Mouse (Mus musculus) gastrocnemius, adult 18-20 months (tissue): ENCODE results near the gene Cracr2a. TPM values are rescaled to one million over a fixed set of nuclear protein-coding genes. Genes with fewer than 3 reads are reported as not detected.

Experiments
- DNase-seq: peaks from one replicate; pipeline ENCODE4 v3.0.0; 2021; ENCODE audit warnings: low spot score
- total RNA-seq, 2 experiments: library from RNA; stranded (reverse); gene quantifications; 2 replicates each; pipeline ENCODE4 v1.2.3; 2021

Gene Cracr2a
- total RNA-seq, 2 experiments from 2014 or later: 0.12 to 0.27 TPM

DNA sequence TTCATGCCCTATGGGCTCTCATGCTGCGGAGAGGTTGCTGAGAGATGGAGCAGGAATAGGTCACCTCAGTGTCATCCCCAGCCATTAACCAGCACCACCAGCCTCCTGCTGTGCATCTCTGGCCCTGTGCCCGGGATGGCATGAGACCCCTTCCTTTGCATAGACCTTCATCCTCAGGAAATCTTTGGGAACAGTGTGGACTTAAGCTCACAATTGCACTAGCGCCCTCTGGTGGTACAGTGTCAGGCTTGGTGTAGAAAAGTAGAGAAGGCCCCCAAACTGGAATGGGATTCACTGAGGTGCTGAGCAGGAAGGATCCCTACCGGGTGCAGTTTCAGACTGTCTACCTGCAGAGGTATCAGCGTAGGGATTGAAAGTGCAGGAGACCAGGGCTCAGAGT is 64.0 kb downstream of the Cracr2a start:
- peak; percentile 35 for DNase-seq

DNA sequence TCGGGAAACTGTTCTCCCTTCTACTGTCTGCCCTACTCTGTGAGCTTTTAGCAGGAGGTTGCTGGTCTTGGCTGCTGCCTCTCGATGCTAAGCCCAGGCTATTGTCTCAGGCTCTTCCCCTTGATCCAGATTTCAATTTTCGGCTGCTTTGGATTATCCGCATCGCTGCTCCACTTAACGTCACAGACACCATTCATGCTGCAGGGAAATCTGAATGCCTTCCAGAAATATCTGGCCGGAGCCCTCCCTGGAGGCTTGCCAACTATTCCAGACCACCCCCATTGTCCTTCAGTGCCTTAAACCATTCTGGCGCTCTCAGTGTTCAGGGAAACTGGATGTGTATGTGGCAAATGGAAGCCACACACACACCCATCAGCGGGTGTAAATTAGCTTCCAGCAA is 66.3 kb downstream of the Cracr2a start:
- no peak for DNase-seq

DNA sequence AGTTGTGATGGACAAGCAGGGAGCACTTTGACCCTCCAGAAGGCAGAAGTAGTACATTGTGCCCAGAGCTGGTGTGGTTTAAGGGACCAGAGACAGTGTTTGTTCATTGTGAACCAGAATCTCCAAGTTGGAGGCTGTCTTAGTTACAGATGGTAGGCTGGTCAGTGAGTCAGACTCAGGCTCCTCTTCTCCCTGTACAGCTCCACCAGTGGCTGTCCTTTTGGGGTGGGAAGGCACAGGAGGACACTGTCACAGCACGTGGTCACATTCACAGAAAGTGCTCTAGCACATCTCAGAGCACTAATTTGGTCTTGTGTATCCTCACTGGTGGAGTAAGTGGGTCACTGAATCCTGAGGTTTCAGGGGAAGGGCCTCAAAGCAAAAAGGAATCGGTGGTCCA is 68.1 kb downstream of the Cracr2a start:
- DNase-seq: no peak

DNA sequence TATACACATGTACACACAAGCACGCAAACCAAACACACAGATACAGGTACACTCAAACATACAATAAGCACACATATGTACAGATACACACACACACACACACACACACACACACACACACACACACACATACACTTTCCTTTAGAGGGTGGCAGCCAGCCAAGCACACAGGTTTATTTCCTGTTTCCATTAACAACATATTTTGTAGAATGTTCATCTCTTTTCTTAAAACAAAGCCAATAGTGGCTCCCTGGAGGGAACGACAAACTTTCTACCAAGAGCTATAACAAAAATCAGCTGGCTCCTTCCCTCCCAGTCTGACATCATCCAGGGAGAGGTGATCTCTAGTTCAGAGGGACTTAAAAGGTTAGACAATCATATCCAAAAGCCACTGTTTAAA is 73.7 kb downstream of the Cracr2a start:
- no peak for DNase-seq

DNA sequence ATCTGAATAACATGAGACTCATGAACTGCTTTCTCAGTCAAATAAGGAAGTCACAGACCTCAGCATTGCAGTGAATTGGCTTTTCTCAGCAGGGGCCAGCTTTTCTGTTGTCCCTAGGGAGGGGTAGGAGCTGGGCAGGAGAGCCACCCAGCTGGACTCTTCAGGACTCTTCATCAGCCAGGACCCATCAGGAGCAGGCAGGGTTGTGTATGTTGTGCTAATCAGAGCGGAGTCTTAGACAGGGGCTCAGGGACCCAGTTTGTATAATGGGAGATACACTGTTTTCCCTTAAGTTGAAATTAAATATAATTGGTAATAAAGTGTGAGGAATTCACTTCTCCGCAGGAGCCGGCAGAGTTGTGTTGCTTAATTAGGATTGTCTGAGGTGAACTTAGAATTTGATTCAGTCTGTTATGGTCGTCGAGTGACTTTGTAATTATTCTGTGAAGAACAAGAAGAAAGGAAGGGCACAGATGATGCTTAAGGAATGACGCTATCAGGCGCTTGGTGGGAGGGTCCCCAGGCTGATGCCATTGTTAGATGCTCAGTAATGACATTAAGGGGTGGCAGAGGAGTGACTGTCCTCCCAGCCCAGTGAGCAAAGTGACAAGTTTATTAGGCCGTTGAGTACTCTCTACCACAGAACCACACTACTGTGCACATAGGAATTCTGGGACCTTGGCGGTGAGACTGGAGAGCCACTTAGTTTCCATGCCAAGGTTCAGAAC is 74.5 kb downstream of the Cracr2a start:
- no peak for DNase-seq

DNA sequence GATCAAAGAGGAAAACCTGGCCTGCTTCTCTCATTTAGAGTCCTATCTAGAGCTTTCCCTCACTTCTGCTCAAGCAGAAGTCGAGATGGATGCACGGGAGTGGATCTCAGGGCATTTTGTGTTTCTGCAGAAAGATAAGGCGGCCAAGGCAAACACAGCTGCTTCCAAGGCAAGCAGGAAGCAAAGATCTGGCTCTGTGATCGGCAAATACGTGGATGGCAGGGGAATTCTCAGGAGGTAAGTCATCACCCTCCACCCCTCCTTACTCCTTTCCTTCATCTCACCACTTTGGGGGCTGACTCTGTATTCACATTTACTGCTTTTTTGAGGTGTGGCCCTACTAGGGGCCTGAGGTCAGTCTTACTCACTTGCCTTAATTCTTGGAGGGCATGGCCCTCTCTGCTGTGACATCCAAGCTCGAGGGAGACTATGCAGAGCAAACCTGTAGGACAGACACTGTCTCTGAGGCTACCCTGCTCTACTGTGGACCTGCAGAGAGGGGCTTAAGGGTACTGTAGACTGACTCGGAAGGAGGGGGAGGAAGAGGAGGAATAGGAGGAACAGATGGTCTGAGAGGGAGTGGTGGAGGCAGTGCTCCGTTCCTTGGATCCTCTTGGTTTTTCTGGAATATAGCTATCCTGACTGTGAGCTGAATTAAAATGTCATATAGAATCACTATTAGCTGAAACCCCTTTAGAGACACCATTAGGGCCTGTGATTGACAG is 80.1 kb downstream of the Cracr2a start:
- DNase-seq: no peak

DNA sequence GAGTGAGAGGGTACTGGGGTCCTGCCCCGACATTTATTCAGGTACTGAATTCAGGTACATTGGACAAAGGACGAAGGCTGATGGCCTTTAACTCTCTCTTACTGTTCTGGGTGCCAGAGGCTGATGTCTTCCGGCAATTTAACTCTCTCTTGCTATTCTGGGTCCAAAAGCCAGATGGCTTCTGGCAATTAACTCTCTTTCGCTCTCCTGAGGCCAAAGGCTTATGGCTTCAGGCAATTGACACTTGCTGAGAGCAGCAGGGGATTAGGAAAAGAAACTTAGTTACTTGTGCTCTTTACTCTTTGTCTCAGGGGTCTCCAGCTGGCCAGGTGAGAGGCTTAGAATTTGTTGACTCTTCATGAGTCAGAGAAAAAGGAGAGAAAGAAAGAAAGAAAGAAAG is 94.8 kb downstream of the Cracr2a start:
- no peak for DNase-seq

DNA sequence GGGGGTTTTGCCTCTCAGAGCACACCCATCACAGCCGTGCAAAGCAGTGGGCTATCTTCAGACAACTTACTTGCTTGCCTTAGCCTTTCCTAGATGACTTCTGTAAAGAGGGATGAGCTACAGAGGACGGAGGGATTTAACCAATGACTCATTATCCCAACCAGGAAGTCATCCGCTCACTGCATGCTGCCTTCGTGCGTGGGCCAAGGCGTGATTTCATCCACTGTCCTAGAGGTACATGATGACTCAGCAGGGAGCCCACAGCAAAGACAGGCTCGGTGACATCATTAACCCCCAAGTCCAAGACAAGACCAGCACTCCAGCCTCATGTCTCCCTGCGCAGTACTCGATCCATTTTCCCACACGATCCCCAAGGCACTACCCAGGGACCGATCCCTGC is 96.0 kb downstream of the Cracr2a start:
- no peak for DNase-seq

DNA sequence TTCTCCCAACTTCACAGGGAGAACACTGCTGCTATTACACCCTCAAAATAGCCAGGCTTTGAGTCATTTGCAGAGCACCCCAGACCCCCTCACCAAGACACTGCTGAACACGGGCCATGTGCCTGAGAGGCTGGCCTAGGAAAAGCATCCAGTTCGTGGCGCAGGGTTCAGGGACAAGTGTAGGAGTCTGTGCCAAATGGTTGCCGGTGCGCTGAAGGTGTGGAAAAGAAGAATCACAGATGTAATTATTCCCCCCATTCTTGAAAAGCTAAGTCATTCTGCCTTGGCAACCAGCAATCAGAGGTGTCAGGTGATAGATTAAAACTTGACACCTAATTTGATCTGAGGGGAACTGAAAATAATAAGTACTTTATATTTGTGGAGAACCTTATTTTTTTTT is 98.3 kb downstream of the Cracr2a start:
- no peak for DNase-seq

DNA sequence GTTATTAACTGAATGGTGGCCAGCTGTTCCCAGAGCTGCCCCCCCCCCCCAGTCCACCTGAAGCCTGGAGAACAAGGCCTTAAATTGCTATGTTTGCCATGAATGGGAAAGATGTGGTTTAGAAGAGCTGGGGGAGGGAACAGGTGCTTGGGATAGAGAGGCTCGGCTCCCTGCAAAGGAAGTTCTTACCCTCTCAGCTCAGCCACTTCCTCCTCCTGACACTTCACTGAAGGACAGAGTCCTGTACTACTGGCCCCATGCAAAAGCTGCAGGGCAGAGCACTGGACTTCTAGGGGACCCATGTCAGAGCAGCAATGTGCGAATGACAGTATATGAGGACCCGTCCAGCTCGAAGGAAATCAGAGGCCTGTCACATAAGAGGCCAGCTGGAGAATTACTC is 98.8 kb downstream of the Cracr2a start:
- no peak for DNase-seq

DNA sequence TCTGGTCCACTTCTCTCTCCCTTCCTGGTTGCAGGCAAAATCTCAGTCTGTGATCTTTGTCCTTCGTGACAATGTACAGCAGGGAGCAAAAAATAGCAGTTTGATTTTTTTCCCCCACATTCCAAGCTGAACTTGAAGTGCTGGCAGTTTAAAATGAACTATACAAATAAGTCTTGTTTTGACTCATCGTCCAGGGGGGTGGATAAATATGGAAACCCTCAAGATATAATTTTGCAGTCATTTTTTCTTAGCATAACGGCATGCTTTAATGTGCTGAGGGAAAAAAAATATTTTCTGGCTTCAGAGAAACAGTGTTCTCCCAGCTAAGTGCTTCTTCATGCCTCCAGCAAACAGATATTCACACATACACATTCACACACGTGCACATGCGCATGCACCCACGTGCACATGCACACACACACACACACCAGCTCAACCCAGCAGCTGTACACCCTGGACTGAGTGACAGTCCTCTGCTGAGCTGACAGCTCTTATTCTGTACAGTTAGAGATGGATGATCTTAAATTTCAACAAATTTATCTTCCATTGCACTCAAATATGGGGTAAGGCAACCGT is 100.7 kb downstream of the Cracr2a start:
- no peak for DNase-seq

DNA sequence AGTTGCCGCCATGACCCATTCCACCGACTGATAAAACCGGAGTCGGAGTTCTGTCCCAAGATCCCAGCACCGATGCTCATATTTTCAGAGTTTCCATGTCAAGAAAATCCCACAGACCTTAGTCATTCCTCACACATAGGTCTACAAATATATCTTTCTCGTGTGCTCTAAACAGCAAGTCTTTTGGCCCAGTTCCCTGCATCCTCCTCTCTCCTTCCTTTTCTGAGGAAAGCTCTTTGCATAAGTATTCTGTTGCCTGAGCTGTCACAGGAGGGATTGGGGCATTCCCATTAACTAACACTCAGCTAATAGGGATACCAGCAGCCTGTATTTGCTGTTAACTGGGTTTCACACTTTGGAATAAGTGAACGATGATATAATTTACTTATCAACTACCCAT is 102.1 kb downstream of the Cracr2a start:
- no peak for DNase-seq

DNA sequence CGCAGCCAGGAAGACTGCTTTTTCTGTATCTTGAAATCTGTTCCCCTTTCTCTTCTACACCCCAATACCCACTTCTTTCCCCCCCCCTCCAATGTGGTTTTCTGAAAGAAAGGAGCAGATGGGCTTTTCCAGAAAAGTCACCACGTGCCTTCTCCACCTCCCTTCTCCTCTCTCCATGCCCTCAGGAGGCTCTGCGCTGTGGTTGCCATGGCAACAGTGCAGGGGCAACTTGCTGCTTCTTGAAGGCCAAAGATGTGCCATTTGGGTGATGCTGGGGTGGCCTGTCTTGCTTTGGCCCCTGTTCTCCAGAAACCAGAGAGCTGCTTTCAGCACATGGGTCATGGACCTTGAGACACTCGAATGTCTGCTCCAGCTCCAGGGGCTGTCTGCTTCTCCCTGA is 108.2 kb downstream of the Cracr2a start:
- no peak for DNase-seq

DNA sequence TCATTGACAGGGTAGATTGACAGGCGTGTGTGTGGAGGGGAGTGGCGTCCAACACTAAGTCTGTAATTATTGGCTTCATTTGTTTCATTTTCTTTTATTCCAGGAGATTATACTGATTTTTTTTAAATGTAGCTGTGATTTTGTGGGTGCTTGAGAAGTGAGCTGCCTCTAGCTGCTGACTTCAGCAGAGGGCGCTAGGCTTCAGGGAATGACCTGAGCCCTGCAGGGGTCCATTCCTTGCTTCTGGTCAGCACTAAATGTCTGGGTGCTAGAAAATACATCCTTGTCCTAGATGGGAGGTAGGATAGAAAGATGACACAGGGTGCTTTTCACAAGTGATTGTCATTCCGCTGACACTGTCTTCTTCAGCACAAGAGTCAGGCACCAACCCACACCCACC is 108.9 kb downstream of the Cracr2a start:
- DNase-seq: no peak

DNA sequence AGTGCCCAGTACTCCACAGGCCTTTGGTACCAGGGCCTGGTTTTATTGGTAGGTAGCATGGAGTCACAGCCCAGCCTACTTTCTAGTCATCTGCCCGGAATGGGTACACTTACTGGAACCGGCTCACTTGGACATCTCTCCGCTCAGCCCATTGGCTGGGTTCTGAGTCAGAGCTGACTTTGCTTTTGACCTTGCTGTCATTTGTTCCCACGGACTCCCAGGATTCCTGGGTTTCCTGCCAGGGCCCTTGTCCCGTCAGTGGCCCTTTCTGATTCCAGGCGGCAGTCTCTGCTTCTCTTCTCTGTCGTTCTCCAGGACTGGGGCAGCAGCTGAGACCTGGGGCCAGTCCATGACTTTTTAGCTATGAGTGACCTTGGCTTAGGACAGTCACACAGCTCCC is 110.9 kb downstream of the Cracr2a start:
- no peak for DNase-seq

DNA sequence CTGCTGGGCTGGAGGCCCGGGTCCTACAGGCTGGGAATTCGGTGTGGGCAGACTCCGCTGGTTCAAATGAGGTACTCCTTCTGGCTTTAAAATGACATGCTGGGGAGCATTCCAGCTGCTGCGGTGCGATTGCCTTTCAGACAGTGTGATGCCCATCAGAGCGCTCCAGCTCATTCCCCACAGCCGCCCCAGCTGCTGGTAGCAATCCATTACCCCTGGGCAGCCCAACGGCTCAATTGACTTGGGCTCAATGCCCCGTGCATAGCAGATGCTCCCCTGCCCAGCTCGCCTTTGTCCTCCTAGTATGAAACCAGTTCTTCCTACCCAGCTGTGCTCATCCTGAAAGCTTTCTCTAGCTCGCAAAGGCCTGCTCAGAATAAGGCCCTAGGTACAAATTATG is 115.7 kb downstream of the Cracr2a start:
- no peak for DNase-seq

DNA sequence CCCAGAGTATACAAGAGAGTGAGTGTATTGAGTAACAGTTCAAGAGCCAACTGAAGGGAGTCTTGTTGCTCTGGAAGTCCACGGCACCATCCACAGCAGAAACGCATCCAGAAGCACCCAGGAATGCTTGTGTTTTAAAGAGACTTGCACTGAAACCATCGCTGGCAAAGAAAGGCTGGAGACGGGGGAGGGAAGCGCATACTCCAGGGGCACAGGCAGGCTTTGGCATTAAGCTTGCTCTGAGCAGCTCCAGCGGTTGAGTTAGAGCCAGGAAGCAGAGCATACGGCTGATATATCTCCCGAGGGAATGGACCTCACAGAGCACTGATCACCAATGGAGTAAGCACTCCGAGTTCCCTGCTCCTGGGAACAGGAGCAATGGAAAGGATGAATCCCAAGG is 117.2 kb downstream of the Cracr2a start:
- no peak for DNase-seq

DNA sequence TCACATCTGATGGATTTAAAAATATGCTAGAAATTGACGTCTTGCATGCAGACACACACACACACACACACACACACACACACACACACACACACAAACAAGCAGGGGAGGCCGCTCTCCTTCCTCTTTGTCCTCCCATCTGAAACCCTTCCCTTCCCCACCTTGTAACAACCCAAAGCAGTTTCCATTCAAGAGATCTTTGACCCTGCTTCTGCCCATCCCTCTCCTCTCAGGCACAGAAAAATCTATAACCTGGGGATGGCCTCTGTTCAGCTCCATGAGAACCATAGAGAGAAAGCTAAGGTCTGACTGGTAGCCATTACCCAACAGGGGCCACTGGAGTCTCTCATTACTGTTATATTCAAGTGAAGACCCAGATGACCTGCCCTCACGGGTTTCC is 117.9 kb downstream of the Cracr2a start:
- DNase-seq: no peak

DNA sequence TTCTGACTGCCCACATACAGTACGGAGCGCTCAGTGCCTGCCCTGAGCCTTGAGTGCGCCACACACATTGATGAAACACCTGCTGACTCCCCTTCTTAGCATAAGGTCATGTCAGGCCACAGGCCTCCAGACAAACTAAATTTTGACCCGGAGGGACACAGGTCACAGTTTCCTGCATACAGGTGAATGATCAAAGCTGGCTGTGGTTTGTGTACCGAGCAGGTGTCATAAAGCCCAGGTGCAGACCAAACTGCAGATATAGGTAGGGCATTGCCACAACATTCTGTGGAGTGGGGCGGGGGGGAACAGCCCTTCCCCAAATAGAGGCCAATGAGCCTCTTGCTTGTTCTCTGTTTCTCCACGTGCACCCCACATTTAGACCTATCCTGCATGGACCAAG is 119.6 kb downstream of the Cracr2a start:
- DNase-seq: no peak

DNA sequence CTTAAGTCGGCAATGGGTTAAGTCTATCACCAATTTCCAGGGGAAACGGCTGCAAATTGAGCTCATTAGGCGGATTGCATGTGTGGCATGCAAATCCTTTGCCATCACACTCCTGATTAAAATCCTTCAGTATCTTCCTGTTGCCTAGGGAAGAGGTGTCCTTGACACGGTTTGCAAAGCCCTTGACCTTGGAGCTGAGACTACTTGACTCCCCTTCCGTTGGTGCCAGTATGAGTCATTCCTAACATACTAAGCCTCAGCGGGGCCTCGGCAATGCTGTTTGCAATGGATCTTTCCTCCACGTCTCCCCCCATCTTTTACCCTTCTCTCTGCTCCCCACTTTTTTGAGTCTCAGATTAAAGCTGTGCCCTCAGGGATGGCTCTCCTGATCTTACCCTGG is 122.4 kb downstream of the Cracr2a start:
- DNase-seq: no peak

DNA sequence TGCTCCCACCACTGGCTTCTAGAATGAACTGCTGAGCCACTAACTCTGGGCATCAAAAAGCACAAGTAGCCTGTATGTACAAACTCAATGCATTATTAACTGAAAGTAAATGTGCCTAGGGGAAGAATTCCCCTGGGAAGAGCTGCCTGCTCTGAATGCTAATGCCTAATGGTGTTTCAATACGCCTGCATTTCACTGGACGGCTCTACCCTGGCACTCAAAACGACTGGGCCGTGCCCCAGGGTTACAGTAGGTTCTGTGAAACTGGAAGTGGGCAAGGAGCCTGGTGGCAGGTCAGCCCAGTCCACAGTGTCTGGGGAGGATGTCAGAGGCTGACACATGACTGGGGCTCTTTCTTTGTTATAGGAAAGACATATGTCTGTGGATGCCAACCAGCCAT is 123.8 kb downstream of the Cracr2a start:
- DNase-seq: no peak

DNA sequence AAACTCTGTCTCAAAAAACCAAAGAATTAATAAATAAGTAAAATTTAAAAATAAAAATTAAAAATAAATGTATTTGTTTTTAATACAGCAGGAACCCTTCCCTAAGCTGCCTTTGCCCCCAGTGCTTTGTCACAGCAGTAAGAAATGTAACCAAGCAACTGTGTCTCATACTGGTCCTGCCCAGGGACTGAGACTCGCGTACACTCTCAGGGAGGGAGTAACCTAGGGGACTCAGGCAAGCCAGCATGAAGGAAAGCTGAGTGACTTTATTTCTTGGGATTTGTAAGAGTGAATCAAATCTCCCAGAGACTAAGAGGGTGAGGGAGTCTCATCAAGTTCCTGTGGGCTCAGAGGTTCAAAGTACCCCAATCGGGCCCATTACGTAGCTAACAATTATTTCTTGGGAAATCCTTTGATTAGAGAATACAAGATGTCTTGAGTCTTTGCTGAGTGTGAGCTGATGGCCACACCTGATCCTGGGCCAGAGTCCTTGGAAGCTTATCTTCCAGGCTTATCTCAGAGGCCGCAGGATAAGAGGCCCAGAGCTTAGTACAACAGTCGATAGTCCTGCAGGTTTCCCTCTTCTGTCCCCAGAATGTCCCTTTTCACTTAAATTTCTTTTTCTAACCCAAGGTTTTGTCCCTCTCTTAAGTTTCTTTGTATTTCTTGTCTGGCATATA is 126.2 kb downstream of the Cracr2a start:
- no peak for DNase-seq
